Mouse (Mus musculus) forebrain, embryonic 10.5 days (tissue): ENCODE measurements around the gene Zfp273. TPM values are rescaled to one million over a fixed set of nuclear protein-coding genes. Genes with fewer than 3 reads are reported as not detected.

Source experiments
- polyA plus RNA-seq: library from polyadenylated mRNA; unstranded; fragments of >200 nt; fragmentation: Nextera tagmentation; extraction: Ambion mirVana; gene quantifications from 2 replicates; pipeline ENCODE4 v1.2.1, GENCODE M21; 2016

Gene Zfp273
- polyA plus RNA-seq, 1 experiment from 2014 or later: 6.0 TPM

Other genes starting within 250 kb of the Zfp273 start
- 3.4 TPM in 2 replicates for gene Zfp729b, start 204.0 kb upstream of the Zfp273 start, polyA plus RNA-seq
- gene Gm49345, start 176.0 kb upstream of the Zfp273 start, polyA plus RNA-seq: not detected in 2 replicates
- 2.8 and 3.0 TPM in 2 replicates for gene Zfp729a, start 175.9 kb upstream of the Zfp273 start, polyA plus RNA-seq
- gene Zfp738, start 126.7 kb upstream of the Zfp273 start, polyA plus RNA-seq: 9.5 and 10.1 TPM in 2 replicates
- 6.9 and 8.3 TPM in 2 replicates for gene Zfp65, start 84.6 kb upstream of the Zfp273 start, polyA plus RNA-seq
- 5.0 and 5.4 TPM in 2 replicates for gene Zfp85, start 58.5 kb upstream of the Zfp273 start, polyA plus RNA-seq
- gene Zfp493, start 34.0 kb upstream of the Zfp273 start, polyA plus RNA-seq: 4.3 and 4.6 TPM in 2 replicates
- gene Gm10037, start 17.4 kb downstream of the Zfp273 start, polyA plus RNA-seq: 2.5 and 2.7 TPM in 2 replicates
- gene BC048507, start 49.6 kb downstream of the Zfp273 start, polyA plus RNA-seq: not detected in 2 replicates